Mouse (Mus musculus) kidney, postnatal 14 days (tissue): ENCODE measurements around the gene Mapk1ip1.

ENCODE experiments used
- DNase-seq: peaks from one replicate; pipeline ENCODE4 v3.0.0; 2022; ENCODE audit warnings: mixed read lengths

Gene Mapk1ip1

DNA sequence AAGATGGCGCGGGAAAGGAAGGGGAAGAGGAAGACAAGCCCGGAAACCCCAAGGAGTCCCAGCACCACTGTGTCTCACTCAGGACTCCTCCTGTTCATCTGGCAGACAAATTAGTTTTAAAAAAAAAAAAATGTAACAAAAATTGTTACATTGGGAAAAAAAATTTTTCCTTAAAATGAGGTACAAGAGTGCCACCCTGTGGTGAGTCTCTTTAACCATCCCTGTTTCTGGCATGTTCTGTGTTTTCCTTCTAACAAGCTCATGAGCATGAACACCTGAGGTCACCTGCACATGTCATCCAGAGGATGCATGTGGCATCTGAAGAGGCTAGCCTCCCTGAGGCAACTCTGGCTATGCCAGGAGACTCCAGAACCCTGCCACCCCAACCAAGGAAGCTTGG lies 11.0 kb downstream of the Mapk1ip1 start:
- DNase-seq: no peak

DNA sequence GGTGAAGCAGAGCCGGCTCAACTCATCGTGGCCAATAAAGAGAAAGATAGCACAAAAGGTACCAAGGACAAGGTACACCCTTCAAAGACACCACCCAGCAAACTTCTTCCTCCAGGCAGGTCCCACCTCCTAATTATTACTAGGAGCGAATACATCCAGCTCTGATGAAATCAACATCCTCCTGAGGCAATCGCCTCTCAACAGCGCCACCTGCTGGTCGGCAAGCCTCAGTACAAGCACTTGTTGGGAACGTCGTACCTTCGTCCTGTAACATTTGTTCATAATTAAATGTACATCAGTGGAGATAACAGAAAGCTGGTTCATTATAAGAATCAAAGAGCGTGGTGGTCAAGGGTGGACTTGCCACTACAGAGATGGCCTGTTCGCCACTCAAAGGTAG lies 18.3 kb downstream of the Mapk1ip1 start:
- DNase-seq: peak; percentile 68

DNA sequence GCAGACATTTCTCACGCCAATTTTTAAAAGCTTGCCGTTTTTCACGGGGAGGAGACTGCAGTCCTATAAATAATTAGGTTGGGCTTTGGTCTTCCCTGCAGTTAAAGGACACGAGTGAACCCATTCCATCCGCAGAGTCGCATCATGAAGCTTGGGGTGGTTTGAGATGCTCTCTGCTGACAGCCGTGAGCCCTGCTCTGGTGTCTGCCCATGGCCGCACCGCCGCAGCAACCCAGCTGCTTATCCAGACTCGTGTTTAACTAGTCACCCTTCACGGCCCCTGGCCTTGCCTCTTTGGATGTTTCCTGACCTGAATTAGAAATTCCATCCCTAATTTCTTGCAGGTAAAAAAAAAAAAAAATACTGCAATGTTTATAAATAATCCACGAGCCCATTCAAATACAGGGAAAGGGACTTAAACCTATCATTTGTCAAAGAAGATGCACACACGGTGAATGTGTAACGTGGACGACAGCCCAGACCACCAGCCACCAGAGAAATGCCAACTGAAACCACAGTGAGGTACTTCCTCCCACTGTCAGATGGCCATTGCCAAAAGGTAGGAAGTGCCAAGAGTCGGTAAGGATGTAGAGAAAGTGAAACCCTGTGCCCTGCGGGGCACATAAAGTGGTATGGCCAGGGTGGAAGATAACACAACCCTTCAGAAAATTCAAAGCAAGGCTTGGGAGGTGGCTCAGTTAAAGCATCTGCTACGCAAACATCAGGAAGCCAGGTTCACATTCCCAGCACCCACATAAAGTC lies 20.9 kb downstream of the Mapk1ip1 start:
- no peak for DNase-seq

DNA sequence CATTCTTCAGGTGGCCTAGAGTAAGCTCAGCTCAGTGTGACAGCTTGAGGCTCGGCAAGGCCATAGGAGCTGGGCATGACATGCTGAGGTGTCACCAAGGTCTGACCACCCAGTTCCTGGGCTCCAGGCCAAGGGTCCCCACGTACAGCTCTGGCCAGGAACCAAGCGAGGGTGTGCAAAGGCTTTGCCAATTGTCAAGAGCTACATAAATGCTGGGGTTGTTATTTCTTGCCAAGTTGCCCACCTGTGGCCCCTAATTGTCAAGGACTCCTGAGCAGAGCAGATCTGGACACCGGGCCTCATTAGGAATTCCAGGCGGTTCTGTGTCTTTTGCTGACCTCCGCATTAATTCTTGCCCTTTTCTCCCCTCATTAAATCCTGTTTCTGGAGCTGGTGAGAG lies 21.6 kb downstream of the Mapk1ip1 start:
- no peak for DNase-seq

DNA sequence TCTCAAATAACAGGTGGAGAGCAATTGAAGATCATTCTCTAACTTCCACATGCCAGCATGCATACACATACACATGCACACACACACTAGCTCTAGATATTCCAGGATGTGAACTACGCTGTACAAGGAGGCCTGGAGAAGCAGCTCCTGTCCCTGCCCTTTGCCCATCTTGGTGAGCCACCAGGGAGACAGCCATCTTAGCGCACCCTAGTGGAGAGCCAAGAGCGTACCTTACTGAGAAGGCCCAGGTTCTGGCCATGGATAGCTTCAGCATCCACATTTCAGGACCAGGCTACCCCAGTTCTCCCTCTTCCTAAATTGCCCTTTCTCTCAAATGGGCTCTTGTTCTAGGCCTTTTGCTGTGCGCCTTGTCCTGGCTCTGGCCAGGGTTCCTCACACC lies 27.8 kb downstream of the Mapk1ip1 start:
- no peak for DNase-seq

- no peak for DNase-seq
Observed at GRCm38 (mm10) chr7:138813213-138813875, 32.7 kb downstream of the Mapk1ip1 start.

DNA sequence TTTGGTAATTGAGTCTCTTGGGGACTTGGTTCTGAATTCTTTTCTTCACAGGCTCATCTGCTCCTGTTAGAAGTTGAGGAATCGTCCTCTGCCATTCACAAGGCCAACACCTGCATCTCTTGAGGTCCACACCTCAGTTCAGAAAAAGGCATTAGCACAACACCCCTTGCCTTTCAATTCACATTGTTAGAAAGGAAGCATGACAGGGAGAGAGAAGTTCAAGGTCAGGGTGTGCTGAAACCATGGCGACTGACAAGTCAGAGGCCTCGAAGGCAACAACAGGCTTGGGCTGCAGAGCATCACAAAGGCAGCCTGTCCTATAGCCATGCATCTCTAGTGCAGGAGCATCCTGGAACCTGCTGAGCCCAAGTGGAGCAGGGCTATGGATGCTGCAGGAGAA lies 38.9 kb downstream of the Mapk1ip1 start:
- DNase-seq: no peak

- DNase-seq: peak; percentile 64
Observed at GRCm38 (mm10) chr7:138803386-138803785, 42.7 kb downstream of the Mapk1ip1 start.

GRCm38 (mm10) chr7:138788109-138788508 lies 58.0 kb downstream of the Mapk1ip1 start:
- peak; percentile 3 for DNase-seq
